Mouse (Mus musculus): ENCODE measurements around the gene Sirt7.

DNA sequence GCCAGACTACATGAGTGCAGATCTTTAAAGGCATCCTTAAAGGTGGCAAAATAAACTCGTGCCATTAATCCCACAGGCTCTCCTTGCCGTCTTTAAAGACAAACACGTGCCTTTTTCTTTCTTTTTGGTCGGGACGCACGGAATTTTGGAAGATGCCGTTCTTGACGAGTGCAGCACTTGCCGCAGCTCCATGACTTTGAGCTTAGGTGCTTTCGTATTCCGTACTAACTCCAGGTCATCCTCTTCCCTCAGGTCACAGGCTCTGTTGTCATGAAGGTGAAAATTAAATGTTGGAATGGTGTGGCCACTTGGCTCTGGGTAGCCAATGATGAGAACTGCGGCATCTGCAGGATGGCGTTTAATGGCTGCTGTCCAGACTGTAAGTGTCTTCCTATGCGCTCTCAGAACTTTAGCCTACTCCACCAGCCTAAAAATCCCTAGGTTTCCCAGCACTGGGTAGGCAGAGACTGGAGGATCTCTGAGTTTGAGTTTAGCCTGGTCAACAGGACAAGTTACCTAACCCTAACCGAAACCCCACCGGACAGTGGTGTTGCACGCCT lies 26.0 kb downstream of the Sirt7 start:
- TF ChIP-seq POLR2A (IDR thresholded peaks at IDR 0.05; ENCODE audit: borderline replicate concordance, extremely low read depth, low read depth, low read length) (no peak), CTCF (IDR thresholded peaks at IDR 0.05; ENCODE audit: insufficient read depth, low read length) (no peak)

Data from lung, adult 2 months (tissue).